Mouse (Mus musculus): Measurements from ENCODE around the gene 1700020D05Rik.
A peak's percentile ranks its signal among the peaks of the same experiment; 100 is the strongest.

The 1700020D05Rik gene

DNA sequence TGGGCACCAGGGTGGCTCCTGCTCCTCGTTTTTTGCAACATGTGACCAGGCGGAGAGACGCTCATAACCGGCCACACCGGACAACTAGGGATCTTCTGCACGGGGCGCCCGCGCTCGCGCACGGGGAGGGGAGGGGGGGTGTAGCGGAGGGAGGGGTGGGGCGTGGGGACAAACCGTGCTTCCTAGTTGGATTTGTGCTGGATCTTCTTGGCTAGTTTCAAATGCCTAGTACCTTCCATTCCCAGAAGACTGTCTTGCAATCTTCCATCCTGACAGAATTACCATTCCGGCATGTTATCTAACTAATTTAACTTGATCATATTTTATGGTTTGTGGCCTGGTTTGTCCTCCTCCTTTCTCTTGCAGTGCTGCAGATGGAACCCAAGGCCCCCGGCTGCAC is at the start of gene 1700020D05Rik:
1700020D05Rik (minus strand) TSS at position 101 of the 400 bp plus-strand sequence.
- DNase-seq (ENCODE audit: low spot score in 2 of 2) = no peak

GRCm38 (mm10) chr19:5547471-5548056 is 44.0 kb upstream of the 1700020D05Rik start:
- DNase-seq (ENCODE audit: low spot score in 2 of 2) = no peak

- no peak for DNase-seq (ENCODE audit: low spot score in 2 of 2)
These were observed 40.4 kb upstream of the 1700020D05Rik start for GRCm38 (mm10) chr19:5544031-5544430.

GRCm38 (mm10) chr19:5543362-5543761 is 39.8 kb upstream of the 1700020D05Rik start:
- DNase-seq (ENCODE audit: low spot score in 2 of 2) = no peak

- no peak for DNase-seq (ENCODE audit: low spot score in 2 of 2)
These were observed 35.2 kb upstream of the 1700020D05Rik start for GRCm38 (mm10) chr19:5538786-5539185.

GRCm38 (mm10) chr19:5532520-5532919 is 28.9 kb upstream of the 1700020D05Rik start:
- no peak for DNase-seq (ENCODE audit: low spot score in 2 of 2)

GRCm38 (mm10) chr19:5530138-5530524 is 26.5 kb upstream of the 1700020D05Rik start:
- no peak for DNase-seq (ENCODE audit: low spot score in 2 of 2)

- DNase-seq (ENCODE audit: low spot score in 2 of 2) = peak; percentile 93 to 95
These were observed 25.9 kb upstream of the 1700020D05Rik start for GRCm38 (mm10) chr19:5529325-5530137.

- DNase-seq (ENCODE audit: low spot score in 2 of 2) = no peak
These were observed 21.6 kb upstream of the 1700020D05Rik start for GRCm38 (mm10) chr19:5525204-5525603.

- DNase-seq (ENCODE audit: low spot score in 2 of 2) = no peak
These were observed 15.1 kb upstream of the 1700020D05Rik start for GRCm38 (mm10) chr19:5518721-5519120.

- DNase-seq (ENCODE audit: low spot score in 2 of 2) = no peak
These were observed 13.4 kb upstream of the 1700020D05Rik start for GRCm38 (mm10) chr19:5516906-5517505.

DNA sequence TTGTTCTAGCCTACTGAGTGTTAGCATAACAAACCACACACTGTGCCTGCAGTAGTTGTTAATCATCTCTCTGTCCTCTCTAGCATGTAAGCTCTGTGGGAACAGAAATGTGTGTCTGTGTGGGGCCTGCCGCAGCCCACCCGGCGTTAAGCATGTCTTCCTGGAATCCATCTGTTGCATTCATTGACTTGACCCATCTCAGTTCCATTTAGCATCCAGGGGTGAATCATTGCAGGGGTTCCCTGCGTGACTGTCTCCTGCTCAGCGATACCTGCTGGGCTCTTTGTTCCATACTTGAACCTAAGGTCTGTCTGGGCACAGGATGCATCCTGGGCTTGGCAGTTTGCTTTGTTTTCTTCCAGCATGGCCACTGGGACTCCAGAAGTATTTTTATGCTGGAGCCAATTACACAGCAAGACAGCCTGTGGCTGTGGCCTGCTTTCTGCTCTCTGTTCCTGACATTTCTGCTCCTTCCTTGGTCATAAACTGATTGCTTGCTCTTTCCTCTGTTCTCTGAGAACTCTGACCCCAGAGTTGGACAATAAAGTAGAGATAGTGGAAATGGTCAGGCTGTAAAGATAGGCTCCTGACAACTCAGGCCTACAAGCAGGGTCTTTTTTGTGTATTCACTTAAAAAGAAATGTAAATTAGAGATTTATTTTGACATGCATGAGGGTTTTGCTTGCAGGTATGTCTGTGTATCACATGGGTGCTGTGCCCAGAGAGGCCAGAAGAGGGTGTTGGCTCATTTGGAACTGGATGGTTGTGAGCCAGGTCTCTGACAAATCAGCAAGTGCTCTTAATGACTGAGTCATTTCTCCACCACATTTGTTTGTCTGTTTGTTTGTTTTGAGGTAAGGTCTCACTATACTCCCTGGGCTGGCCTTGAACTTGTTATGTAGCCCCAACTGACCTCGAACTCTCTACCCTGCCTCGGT is 12.5 kb upstream of the 1700020D05Rik start:
- no peak for DNase-seq (ENCODE audit: low spot score in 2 of 2)

GRCm38 (mm10) chr19:5513005-5513349 is 9.4 kb upstream of the 1700020D05Rik start:
- DNase-seq (ENCODE audit: low spot score in 2 of 2) = no peak

GRCm38 (mm10) chr19:5512091-5513004 is 8.8 kb upstream of the 1700020D05Rik start:
- DNase-seq (ENCODE audit: low spot score in 2 of 2) = no peak

GRCm38 (mm10) chr19:5511074-5511632 is 7.6 kb upstream of the 1700020D05Rik start:
- DNase-seq (ENCODE audit: low spot score in 2 of 2) = no peak

DNA sequence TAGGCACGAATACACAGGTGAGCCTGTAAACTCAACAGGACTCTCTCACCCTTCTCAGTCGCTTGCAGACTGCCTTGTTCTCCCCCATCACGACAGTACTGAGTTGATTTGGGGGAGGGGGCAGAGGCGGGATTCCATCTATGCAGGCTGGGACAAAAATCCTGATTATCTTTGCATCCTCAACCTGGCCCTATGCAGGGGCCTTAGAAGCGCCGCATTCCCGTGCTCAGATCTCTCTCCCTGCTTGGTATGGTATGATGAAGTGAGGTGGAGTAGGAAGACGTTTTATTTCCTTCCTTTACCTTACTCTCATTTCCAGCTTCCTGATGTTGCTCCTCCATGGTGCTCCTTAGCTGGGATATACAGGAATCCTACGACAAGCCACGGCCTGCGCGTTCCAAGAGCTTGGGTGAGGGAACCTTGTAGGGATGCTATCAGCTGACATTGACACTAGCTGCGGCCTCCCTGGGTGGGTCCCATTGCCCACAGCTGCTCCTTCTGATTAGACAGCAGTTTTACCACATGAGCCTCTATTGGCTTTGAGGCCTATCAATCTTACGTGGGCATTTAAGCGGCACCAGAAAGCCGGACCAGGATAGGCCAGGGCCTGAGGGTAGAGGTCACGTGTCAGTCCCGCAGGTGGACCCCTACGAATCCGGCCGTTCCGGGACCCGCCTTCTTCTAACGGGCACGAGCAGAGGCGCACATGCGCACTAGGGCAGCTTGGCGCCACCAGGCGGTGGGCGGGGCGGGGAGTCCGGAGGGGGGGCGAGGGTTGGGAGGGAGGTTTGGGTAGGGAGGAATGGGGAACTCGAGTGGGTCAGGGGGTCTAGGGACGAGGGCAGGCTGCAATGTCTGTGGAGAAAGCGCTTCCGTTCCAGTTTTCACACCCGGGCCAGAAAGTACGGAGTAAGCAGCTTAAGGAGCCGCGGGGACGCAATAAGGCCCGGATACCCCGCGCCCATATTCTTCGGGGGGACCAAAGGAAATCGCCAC is 6.7 kb upstream of the 1700020D05Rik start, which contains the start of gene Snx32:
Snx32 (minus strand) TSS at position 508 of the 996 bp plus-strand sequence.
- peak; percentile 91 to 98 for DNase-seq (ENCODE audit: low spot score in 2 of 2)

DNA sequence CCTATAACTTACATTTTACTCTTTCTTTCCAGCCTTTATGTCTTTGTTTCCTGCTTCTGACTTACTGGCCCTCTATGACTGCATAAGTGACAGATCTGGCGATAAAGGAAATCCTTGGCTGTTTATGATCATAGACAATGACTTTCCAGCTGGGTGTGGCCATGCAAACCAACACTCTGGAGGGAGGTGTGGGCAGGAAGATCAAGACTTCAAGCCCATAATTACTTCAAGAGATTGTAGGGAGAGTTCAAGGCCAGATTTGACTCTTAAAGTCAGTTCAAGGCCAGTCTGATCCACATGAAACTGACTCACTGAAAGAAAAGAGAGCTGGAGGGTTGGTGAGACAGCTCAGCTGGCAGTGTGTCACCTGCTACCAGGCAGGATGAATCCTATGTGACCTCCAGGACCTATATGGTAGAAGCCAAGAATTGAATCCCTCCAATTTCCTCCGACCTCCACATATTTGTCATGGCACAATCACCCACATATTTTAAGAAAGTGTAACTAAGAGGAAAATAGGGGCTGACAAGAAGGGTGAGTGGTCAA is 3.2 kb downstream of the 1700020D05Rik start:
- no peak for DNase-seq (ENCODE audit: low spot score in 2 of 2)

DNA sequence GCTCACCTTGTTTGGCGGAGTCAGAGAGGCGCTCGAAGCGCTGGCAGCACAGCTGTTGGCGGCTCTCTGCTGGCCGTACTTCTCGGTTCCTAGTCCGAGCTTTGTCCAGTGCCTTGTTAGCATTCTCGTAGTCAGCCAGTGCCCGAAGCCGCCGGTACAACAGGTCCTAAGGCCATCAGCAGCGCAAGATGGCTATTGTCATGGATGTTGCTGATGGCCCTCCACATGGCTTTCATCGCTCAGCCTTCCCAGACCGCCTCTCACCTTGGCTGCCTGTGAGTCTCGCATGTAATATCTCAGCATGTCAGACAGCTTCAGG is 7.6 kb downstream of the 1700020D05Rik start:
- no peak for DNase-seq (ENCODE audit: low spot score in 2 of 2)

All from frontal cortex, postnatal 25 days (tissue).